Mouse (Mus musculus) forebrain, embryonic 16.5 days (tissue): ENCODE measurements around the gene Rfxank. TPM values are rescaled to one million over a fixed set of nuclear protein-coding genes. Genes with fewer than 3 reads are reported as not detected.

Source experiments
- ATAC-seq: fragments of 200-750 bp; cut with Nextera tagmentation; 2 replicates; pipeline ENCODE4 v1.8.0; 2017; ENCODE audit warnings: mild to moderate bottlenecking, moderate library complexity
- H3K27ac ChIP-seq: fragments of 300-500 bp; sonication (generic); 2 replicates; pipeline ENCODE4 v1.5.1; 2014; ENCODE audit warnings: low read length, control low read depth
- H3K27me3 ChIP-seq: fragments of 300-500 bp; sonication (generic); replicated peaks from 2 replicates; pipeline ENCODE4 v1.6.1; 2014; ENCODE audit warnings: low read length; ENCODE audit not compliant: control insufficient read depth, insufficient read depth
- H3K36me3 ChIP-seq: fragments of 300-500 bp; sonication (generic); 2 replicates; pipeline ENCODE4 v1.6.1; 2014; ENCODE audit not compliant: control insufficient read depth, insufficient read depth
- H3K4me1 ChIP-seq: fragments of 300-500 bp; sonication (generic); replicated peaks from 2 replicates; pipeline ENCODE4 v1.6.1; 2014; ENCODE audit warnings: low read length; ENCODE audit not compliant: control insufficient read depth, insufficient read depth
- H3K4me2 ChIP-seq: fragments of 300-500 bp; sonication (generic); 2 replicates; pipeline ENCODE4 v1.6.1; 2014; ENCODE audit warnings: mild to moderate bottlenecking, low read length, control low read depth
- H3K4me3 ChIP-seq: fragments of 300-500 bp; sonication (generic); replicated peaks from 2 replicates; pipeline ENCODE4 v1.5.1; 2014; ENCODE audit warnings: mild to moderate bottlenecking, low read length, control low read depth
- H3K9ac ChIP-seq: fragments of 300-500 bp; sonication (generic); replicated peaks from 2 replicates; pipeline ENCODE4 v1.6.1; 2014; ENCODE audit warnings: low read depth, low read length, control low read depth
- H3K9me3 ChIP-seq: fragments of 300-500 bp; sonication (generic); 2 replicates; pipeline ENCODE4 v1.6.1; 2016; ENCODE audit warnings: low read length; ENCODE audit not compliant: control insufficient read depth
- WGBS: fragments of 180-500 bp; shearing (Covaris S2); extraction: QIAGEN DNeasy Blood & Tissue Kit; methylation state at CpG from one replicate; pipeline ENCODE4 v1.1.7; 2014; 5-methylcytosine and 5-hydroxymethylcytosine counted together
- polyA plus RNA-seq: library from polyadenylated mRNA; unstranded; fragments of >200 nt; fragmentation: Nextera tagmentation; extraction: Ambion mirVana; gene quantifications from 2 replicates; pipeline ENCODE4 v1.2.1, GENCODE M21; 2015

Rfxank gene
- polyA plus RNA-seq, 1 experiment from 2014 or later: 14.4 TPM

GRCm38 (mm10) chr8:70099276-70099675 lies 39.7 kb downstream of the Rfxank start:
- Histone ChIP-seq H3K36me3 (peaks cover 76% of the 10 kb centered on the region), H3K4me2 (no peak overlapping the region), H3K27me3 (no peaks in the 10 kb centered on the region), H3K9me3 (peaks cover 3% of the 10 kb centered on the region), H3K4me1 (peaks cover 2% of the 10 kb centered on the region; the same call in 1 of the 2 replicates), H3K9ac (no peak overlapping the region), H3K27ac (no peak overlapping the region), H3K4me3 (no peak overlapping the region)
- WGBS: 79% methylated on average over 8 of the region's 8 CpGs
- ATAC-seq: no peak

GRCm38 (mm10) chr8:70092786-70093185 lies 46.2 kb downstream of the Rfxank start:
- Histone ChIP-seq H3K4me2 (no peak overlapping the region), H3K9ac (no peak overlapping the region), H3K4me1 (peaks cover 6% of the 10 kb centered on the region), H3K27ac (no peak overlapping the region), H3K36me3 (peaks cover 35% of the 10 kb centered on the region), H3K4me3 (no peak overlapping the region), H3K27me3 (peaks cover 12% of the 10 kb centered on the region), H3K9me3 (no peaks in the 10 kb centered on the region; the same call in 1 of the 2 replicates)
- 61% methylated on average over 8 of the region's 8 CpGs for WGBS
- no peak for ATAC-seq

GRCm38 (mm10) chr8:70089296-70089960 lies 49.5 kb downstream of the Rfxank start:
- peaks cover 13% of the 10 kb centered on the region for H3K4me1 ChIP-seq
- ATAC-seq: no peak; the same call in 1 of the 2 replicates
- H3K27me3 ChIP-seq: peaks cover 43% of the 10 kb centered on the region
- H3K4me2 ChIP-seq: no peak overlapping the region
- WGBS: 50% methylated on average over 9 of the region's 9 CpGs
- H3K27ac ChIP-seq: no peak overlapping the region
- H3K36me3 ChIP-seq: peaks cover 8% of the 10 kb centered on the region; the same call in 1 of the 2 replicates
- no peaks in the 10 kb centered on the region for H3K9me3 ChIP-seq
- H3K4me3 ChIP-seq: no peak overlapping the region
- no peak overlapping the region for H3K9ac ChIP-seq

- 3% methylated on average over 56 of the region's 56 CpGs for WGBS
- Histone ChIP-seq H3K27me3 (peaks cover 56% of the 10 kb centered on the region), H3K9me3 (no peaks in the 10 kb centered on the region)
Observed at GRCm38 (mm10) chr8:70087836-70088650, 50.9 kb downstream of the Rfxank start.

GRCm38 (mm10) chr8:70087237-70087636 lies 51.7 kb downstream of the Rfxank start:
- H3K9me3 ChIP-seq: no peaks in the 10 kb centered on the region
- H3K4me2 ChIP-seq: no peak overlapping the region
- H3K27ac ChIP-seq: no peak overlapping the region
- peaks cover 61% of the 10 kb centered on the region for H3K27me3 ChIP-seq
- H3K9ac ChIP-seq: no peak overlapping the region
- peaks cover 27% of the 10 kb centered on the region for H3K4me1 ChIP-seq
- 5% methylated on average over 7 of the region's 7 CpGs for WGBS
- ATAC-seq: no peak
- H3K4me3 ChIP-seq: no peak overlapping the region
- no peaks in the 10 kb centered on the region for H3K36me3 ChIP-seq

More at GRCm38 (mm10) chr8:70087836-70088650, 50.9 kb downstream of the Rfxank start:
- H3K27ac ChIP-seq: no peak overlapping the region
- peak; percentile 80 for ATAC-seq
- H3K4me2 ChIP-seq: peak overlapping the region; percentile 95
- H3K4me1 ChIP-seq: peaks cover 27% of the 10 kb centered on the region
- no peaks in the 10 kb centered on the region for H3K36me3 ChIP-seq
- peak overlapping the region; percentile 51 for H3K9ac ChIP-seq
- H3K4me3 ChIP-seq: peak overlapping the region; percentile 53

- no peak overlapping the region for H3K9ac ChIP-seq
- H3K4me3 ChIP-seq: no peak overlapping the region
- no peak overlapping the region for H3K27ac ChIP-seq
- peaks cover 27% of the 10 kb centered on the region for H3K4me1 ChIP-seq
- no peak for ATAC-seq
- no peaks in the 10 kb centered on the region for H3K36me3 ChIP-seq
- no peak overlapping the region for H3K4me2 ChIP-seq
- H3K9me3 ChIP-seq: no peaks in the 10 kb centered on the region
- peaks cover 68% of the 10 kb centered on the region for H3K27me3 ChIP-seq
- WGBS: 31% methylated on average over 1 of the region's 1 CpGs
Observed at GRCm38 (mm10) chr8:70086151-70086550, 52.8 kb downstream of the Rfxank start.

GRCm38 (mm10) chr8:70084191-70085065 lies 54.5 kb downstream of the Rfxank start:
- under 1% methylated on average over 71 of the region's 71 CpGs for WGBS
- H3K36me3 ChIP-seq: no peaks in the 10 kb centered on the region

GRCm38 (mm10) chr8:70083285-70083684 lies 55.7 kb downstream of the Rfxank start, which contains the start of gene Hapln4:
Gene Hapln4 (plus strand): TSS chr8:70083457.
- Histone ChIP-seq H3K27ac (no peak within 1 kb of the TSS), H3K4me3 (peak within 1 kb of the TSS; percentile 46), H3K4me2 (peak within 1 kb of the TSS; percentile 86), H3K27me3 (peaks cover 60% of the 10 kb centered on the region), H3K36me3 (no peaks in the 10 kb centered on the region), H3K9me3 (no peaks in the 10 kb centered on the region), H3K4me1 (peaks cover 27% of the 10 kb centered on the region), H3K9ac (peak within 1 kb of the TSS; percentile 26)
- ATAC-seq: no peak
- 0% methylated on average over 26 of the region's 26 CpGs for whole genome bisulfite sequencing

More at GRCm38 (mm10) chr8:70084191-70085065, 54.5 kb downstream of the Rfxank start:
- H3K9me3 ChIP-seq: no peaks in the 10 kb centered on the region
- H3K4me2 ChIP-seq: peak overlapping the region; percentile 86
- H3K4me1 ChIP-seq: peaks cover 27% of the 10 kb centered on the region
- peak overlapping the region; percentile 46 for H3K4me3 ChIP-seq
- peaks cover 68% of the 10 kb centered on the region for H3K27me3 ChIP-seq
- ATAC-seq: no peak
- no peak overlapping the region for H3K27ac ChIP-seq
- H3K9ac ChIP-seq: peak overlapping the region; percentile 26
